Mouse (Mus musculus): ENCODE results near the gene Slc16a1. TPM values are rescaled to one million over a fixed set of nuclear protein-coding genes. Genes with fewer than 3 reads are reported as not detected.
"Not testable (repeated sequence)": the region's sequence is repeated elsewhere in the genome, so short reads cannot be mapped to it uniquely, and the experiment has no call there.

Gene Slc16a1
- polyA plus RNA-seq, 1 experiment from 2014 or later = 53.5 TPM

GRCm38 (mm10) chr3:104670183-104671020, 31.9 kb downstream of the Slc16a1 start:
- 76% methylated on average over 1 of the region's 1 CpGs for WGBS
- H3K27ac ChIP-seq = peak overlapping the region; percentile 56
- H3K36me3 ChIP-seq; H3K27me3 ChIP-seq (ENCODE audit: low read depth, poor library complexity, severe bottlenecking); H3K4me3 ChIP-seq; H3K9me3 ChIP-seq (replicated peaks); DNase-seq (ENCODE audit: low spot score): not testable (repeated sequence)
- peaks cover 40% of the 10 kb centered on the region for H3K4me1 ChIP-seq

DNA sequence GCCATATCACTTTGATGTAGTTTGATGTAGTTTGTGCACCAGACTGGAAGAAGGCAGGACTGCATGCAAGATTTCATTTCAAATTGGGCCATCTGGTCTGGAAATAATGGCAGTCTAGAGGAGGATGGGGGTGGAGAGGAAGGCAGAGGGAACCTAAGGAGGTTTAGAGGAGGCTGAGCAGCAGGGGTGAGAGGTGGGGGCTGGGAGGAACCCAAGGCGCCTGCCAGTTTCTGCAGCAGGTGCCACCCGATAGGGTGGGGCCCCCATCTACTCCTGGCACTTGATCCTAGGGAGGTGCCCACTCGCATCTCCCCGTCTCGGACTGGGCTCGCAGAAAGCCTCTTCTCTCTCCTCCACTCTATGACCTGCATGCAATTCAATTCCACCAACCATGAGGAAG, 33.1 kb downstream of the Slc16a1 start:
- Histone ChIP-seq H3K27me3 (ENCODE audit: low read depth, poor library complexity, severe bottlenecking) (no peaks in the 10 kb centered on the region), H3K9me3 (replicated peaks) (no peaks in the 10 kb centered on the region), H3K27ac (peak overlapping the region; percentile 19; the same call in 1 of the 2 replicates), H3K4me1 (peaks cover 46% of the 10 kb centered on the region), H3K36me3 (no peaks in the 10 kb centered on the region), H3K4me3 (no peak overlapping the region)
- peak; percentile 22 for DNase-seq (ENCODE audit: low spot score)
- 84% methylated on average over 6 of the region's 6 CpGs for WGBS

GRCm38 (mm10) chr3:104672041-104672440, 33.6 kb downstream of the Slc16a1 start:
- H3K4me1 ChIP-seq = peaks cover 46% of the 10 kb centered on the region
- WGBS = 55% methylated on average over 4 of the region's 4 CpGs
- no peaks in the 10 kb centered on the region for H3K36me3 ChIP-seq
- no peaks in the 10 kb centered on the region for H3K9me3 ChIP-seq (replicated peaks)
- peak overlapping the region; percentile 19; the same call in 1 of the 2 replicates for H3K27ac ChIP-seq
- DNase-seq (ENCODE audit: low spot score) = no peak
- no peaks in the 10 kb centered on the region for H3K27me3 ChIP-seq (ENCODE audit: low read depth, poor library complexity, severe bottlenecking)
- H3K4me3 ChIP-seq = no peak overlapping the region

DNA sequence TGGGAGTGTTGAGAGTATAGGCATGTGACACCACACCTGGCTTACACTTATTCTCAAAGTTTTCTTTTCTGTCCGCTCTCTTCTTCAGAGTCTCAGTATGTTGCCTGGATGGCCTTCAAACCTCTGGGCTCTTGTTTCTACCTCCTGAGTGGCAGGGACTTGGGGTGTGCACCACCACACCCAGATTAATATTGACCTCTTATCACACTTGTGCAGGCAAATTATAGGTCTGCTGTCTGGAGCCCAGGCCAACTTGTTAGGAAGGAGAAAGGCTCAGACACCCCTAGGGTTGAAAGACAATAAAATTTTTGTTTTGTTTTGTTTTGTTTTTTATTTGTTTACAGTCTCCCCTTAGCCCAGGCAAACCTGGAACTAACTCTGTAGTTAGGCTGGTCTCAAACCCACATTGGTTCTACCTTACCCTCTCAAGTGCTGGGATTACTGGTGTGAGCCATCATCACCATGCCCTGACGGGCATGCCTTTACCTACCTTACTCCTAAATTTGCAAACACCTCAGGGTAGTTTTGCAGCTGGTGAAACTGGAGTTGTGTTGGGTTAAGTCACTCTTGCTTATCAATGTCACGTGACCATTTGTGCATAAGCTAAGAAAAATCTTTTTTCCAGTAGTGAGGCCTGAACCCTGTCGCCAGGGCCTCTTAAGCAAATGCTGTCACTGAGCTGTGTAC, 35.3 kb downstream of the Slc16a1 start:
- Histone ChIP-seq H3K27me3 (ENCODE audit: low read depth, poor library complexity, severe bottlenecking) (no peaks in the 10 kb centered on the region), H3K27ac (no peak overlapping the region), H3K36me3 (no peaks in the 10 kb centered on the region), H3K4me3 (no peak overlapping the region), H3K4me1 (peaks cover 44% of the 10 kb centered on the region), H3K9me3 (replicated peaks) (no peaks in the 10 kb centered on the region)
- WGBS = 64% methylated on average over 4 of the region's 4 CpGs
- no peak for DNase-seq (ENCODE audit: low spot score)

- DNase-seq (ENCODE audit: low spot score) = peak; percentile 44
- H3K27me3 ChIP-seq (ENCODE audit: low read depth, poor library complexity, severe bottlenecking) = no peaks in the 10 kb centered on the region
- H3K9me3 ChIP-seq (replicated peaks) = no peaks in the 10 kb centered on the region
- WGBS = 13% methylated on average over 14 of the region's 14 CpGs
- H3K4me1 ChIP-seq = peaks cover 44% of the 10 kb centered on the region
- peak overlapping the region; percentile 73 for H3K27ac ChIP-seq
- no peaks in the 10 kb centered on the region for H3K36me3 ChIP-seq
- H3K4me3 ChIP-seq = peak overlapping the region; percentile 50
Measured at GRCm38 (mm10) chr3:104674329-104675220, 36.1 kb downstream of the Slc16a1 start.

- Histone ChIP-seq H3K27me3 (ENCODE audit: low read depth, poor library complexity, severe bottlenecking) (no peaks in the 10 kb centered on the region), H3K4me3 (peak overlapping the region; percentile 50), H3K4me1 (peaks cover 39% of the 10 kb centered on the region), H3K36me3 (no peaks in the 10 kb centered on the region), H3K27ac (peak overlapping the region; percentile 73), H3K9me3 (replicated peaks) (no peaks in the 10 kb centered on the region)
- peak; percentile 87 for DNase-seq (ENCODE audit: low spot score)
- WGBS = 3% methylated on average over 23 of the region's 23 CpGs
Measured at GRCm38 (mm10) chr3:104675258-104675851, 36.9 kb downstream of the Slc16a1 start.

GRCm38 (mm10) chr3:104677781-104678180, 39.3 kb downstream of the Slc16a1 start:
- Histone ChIP-seq H3K4me3 (no peak overlapping the region), H3K36me3 (no peaks in the 10 kb centered on the region), H3K9me3 (replicated peaks) (no peaks in the 10 kb centered on the region), H3K27me3 (ENCODE audit: low read depth, poor library complexity, severe bottlenecking) (no peaks in the 10 kb centered on the region), H3K4me1 (peaks cover 21% of the 10 kb centered on the region), H3K27ac (no peak overlapping the region)
- no peak for DNase-seq (ENCODE audit: low spot score)
- 98% methylated on average over 2 of the region's 2 CpGs for WGBS

- Histone ChIP-seq H3K9me3 (replicated peaks) (no peaks in the 10 kb centered on the region), H3K27me3 (ENCODE audit: low read depth, poor library complexity, severe bottlenecking) (no peaks in the 10 kb centered on the region), H3K36me3 (no peaks in the 10 kb centered on the region), H3K27ac (no peak overlapping the region), H3K4me1 (peaks cover 21% of the 10 kb centered on the region), H3K4me3 (no peak overlapping the region)
- no peak for DNase-seq (ENCODE audit: low spot score)
- WGBS = 90% methylated on average over 8 of the region's 8 CpGs
Measured at GRCm38 (mm10) chr3:104678826-104679225, 40.4 kb downstream of the Slc16a1 start.

- peak; percentile 70 for DNase-seq (ENCODE audit: low spot score)
- WGBS = 61% methylated on average over 11 of the region's 11 CpGs
- Histone ChIP-seq H3K4me3 (no peak overlapping the region), H3K36me3 (no peaks in the 10 kb centered on the region), H3K4me1 (no peaks in the 10 kb centered on the region), H3K9me3 (replicated peaks) (no peaks in the 10 kb centered on the region), H3K27ac (no peak overlapping the region), H3K27me3 (ENCODE audit: low read depth, poor library complexity, severe bottlenecking) (no peaks in the 10 kb centered on the region)
Measured at GRCm38 (mm10) chr3:104682671-104683504, 44.4 kb downstream of the Slc16a1 start.

DNA sequence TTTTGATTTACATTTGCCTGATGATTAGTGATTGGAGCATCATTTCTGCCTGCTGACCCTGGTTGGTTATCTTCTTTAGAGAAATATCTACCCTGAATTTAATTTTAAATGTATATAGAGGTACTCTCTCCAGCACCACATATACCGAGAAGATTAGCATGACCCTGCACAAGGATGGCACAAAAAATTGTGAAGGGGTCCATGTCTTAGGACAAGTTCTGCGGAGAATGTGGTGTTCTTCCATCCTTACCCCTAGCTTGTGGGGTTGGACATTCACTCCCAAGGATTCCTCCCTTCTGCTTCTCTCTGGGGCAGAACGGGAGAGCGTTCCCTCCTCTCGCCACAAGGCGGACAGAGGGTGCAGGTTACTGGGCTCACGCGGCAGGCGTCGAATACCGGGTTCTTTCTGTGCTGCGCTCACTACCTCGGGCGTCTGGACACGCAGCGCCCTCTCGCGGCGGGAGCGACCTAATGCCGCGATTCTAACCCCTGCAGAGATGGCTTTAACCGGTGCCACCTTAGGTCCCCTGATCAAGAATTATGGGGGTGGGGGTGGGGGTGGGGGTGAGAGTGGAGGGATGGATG, 62.4 kb downstream of the Slc16a1 start:
- peak; percentile 92 for DNase-seq (ENCODE audit: low spot score)
- H3K4me3 ChIP-seq = no peak overlapping the region
- H3K27me3 ChIP-seq (ENCODE audit: low read depth, poor library complexity, severe bottlenecking) = no peaks in the 10 kb centered on the region
- H3K27ac ChIP-seq = no peak overlapping the region
- H3K36me3 ChIP-seq = no peaks in the 10 kb centered on the region
- no peaks in the 10 kb centered on the region for H3K4me1 ChIP-seq
- H3K9me3 ChIP-seq (replicated peaks) = no peaks in the 10 kb centered on the region
- WGBS = 5% methylated on average over 23 of the region's 23 CpGs

DNA sequence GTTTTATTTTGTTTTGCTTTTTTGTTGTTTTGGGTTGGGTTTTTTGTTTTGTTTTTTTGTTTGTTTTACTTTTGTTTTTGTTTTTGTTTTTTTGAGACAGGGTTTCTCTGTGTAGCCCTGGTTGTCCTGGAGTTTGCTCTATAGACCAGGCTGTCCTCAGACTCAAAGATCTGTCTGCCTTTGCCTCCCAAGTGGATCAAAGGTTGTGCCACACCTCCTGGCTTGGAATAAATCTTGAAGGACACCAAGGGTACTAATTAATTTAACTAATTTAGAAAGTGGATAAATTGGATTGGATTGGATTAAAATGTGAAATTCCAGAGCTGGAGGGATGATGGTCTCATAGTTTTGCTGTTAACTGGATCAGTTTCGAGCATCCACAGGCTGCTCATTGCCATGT, 63.3 kb downstream of the Slc16a1 start:
- Histone ChIP-seq H3K4me1 (no peaks in the 10 kb centered on the region), H3K36me3 (no peaks in the 10 kb centered on the region), H3K4me3 (no peak overlapping the region), H3K9me3 (replicated peaks) (no peaks in the 10 kb centered on the region), H3K27ac (no peak overlapping the region), H3K27me3 (ENCODE audit: low read depth, poor library complexity, severe bottlenecking) (no peaks in the 10 kb centered on the region)
- WGBS = 94% methylated on average over 1 of the region's 1 CpGs
- DNase-seq (ENCODE audit: low spot score) = no peak
